Mouse (Mus musculus): ENCODE results near the gene Txndc5.

Gene Txndc5

DNA sequence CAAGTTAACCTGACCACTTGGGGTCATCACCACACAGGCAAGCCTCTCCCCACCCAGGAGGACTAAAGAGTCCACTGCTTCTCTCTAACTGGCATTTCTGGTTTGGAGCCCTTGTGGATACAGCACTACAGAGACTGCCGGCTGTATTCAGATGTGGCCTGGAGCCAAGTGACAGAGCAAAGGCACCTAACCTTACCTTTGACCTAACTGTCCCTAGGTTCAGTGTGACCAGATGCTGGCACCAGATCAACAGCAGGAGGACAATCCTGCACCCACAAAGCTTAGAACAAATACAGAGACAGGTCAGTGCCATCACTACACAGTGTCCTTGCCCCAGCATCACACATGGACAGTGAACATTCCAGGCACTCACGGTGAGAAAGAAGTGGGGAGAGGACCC is 2.5 kb downstream of the Txndc5 start:
- DNase-seq (ENCODE audit: low read depth, low spot score): no peak

DNA sequence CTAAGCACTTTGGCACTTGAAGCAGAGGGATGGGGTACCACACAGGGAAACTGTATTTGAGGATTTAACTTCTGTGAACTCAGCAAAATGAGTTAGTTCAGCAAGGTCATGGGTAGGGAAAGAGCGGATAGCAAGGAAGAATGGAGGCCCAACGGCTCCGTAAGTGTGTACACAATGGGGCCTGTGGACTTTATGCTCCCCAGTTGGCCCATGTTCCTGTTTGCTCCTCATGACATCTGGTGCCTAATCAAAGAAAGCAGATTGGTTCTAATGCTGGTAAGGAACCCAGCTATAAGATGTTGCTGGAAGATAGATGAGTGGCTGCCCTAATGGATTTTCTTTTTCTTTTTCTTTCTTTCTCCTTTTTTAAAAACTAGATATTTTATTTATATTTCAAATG is 3.4 kb downstream of the Txndc5 start:
- DNase-seq (ENCODE audit: low read depth, low spot score): no peak

DNA sequence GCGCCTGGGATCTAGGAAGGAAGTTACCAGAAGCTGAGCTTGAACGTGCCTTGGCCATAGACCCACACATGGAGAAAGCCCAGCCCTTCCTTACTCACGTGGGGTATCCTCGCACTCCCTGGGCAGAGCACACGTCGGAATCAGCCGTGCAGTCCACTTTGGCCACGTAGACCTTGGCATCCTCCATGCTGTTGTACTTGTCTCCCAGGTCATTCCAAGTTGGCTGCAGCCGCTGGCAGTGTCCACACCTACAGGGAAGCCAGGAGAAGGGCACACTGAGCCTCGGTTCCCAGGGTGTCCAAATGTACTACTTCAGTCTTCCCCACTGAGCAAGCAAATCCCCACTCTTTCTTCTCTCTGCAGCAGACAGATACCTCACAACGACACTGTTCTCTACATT is 5.4 kb downstream of the Txndc5 start:
- DNase-seq (ENCODE audit: low read depth, low spot score): no peak

DNA sequence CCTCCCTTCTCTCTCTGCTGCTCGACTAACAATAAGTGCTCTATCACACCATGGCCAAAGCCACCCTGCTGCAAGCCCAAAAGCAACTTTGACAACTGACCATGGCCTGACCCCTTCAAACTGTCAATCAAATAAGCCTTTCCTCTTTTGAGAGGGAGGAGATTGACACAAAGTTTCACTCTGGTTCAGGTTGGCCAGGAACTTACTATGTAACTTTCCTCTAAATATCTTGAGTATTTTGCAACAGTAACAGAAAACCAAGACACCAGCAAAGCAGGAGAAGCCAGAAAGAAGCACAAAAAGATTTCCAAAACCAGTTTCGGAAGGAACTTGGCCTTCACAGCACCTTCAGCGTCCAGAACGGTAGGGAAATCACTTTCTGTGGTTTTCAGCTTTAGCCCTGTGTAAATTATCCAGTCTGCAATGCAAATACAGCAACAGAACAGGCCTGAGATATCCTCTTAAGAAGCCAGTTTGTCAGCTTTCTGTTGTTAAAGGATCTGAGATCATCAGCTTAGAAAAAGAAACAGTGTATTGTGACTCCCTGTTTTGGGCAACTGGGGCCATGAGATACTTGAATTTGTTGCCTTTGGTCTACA is 6.5 kb downstream of the Txndc5 start:
- DNase-seq (ENCODE audit: low read depth, low spot score): no peak

DNA sequence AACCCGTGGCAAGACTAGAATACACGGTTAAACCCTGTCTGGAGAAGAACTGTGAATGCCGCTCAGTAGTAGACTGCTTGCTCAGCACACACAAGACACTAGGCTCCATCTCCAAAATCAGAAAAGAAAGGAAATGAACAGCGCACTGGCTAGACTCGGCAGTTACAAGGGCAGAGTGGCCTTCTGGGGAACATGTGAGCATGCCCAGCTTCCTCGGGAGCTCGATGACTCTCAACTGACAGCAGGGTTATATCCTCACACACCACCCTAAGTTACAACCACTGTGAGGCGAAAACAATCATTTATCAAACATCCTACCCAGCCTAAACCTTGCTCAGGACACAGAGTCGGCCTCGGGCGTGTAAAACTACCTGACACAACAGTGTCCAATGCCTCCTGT is 8.3 kb downstream of the Txndc5 start:
- DNase-seq (ENCODE audit: low read depth, low spot score): no peak

DNA sequence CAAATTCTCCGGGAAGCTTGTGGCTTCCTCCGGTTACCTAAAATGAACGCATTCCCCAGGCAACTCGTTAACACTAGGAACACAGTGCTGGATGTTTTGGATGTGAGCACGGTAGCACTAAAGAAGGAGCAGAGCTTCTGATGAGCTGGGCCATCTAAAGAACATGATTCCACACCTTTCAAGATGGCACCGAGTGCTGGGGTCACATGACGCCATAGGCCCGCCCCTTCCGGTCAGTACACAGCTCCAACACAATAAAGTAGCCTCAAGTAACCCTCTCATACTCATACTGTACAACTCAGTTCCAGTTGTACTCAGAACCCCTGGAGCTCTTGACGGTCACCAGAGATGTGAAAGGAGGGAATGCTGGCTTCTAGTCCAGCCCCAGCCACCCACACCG is 12.0 kb downstream of the Txndc5 start:
- no peak for DNase-seq (ENCODE audit: low read depth, low spot score)

DNA sequence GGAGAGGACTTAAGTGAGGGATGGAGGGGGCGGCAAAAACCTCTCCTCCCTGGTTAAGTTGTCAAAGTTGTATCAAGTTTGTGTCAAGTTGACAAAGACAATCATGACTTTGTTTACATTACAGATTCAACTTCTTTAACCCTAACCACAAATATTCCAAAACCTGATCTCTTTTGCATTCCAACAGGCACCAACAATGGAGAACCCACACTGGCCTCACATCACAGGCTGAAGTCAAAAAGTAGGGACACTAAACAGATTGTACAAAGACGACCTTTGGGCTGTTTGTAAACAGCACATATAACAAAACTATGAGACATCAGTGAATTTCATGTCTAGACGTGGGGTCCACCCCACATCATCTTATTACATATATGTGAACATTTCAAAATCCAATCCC is 12.8 kb downstream of the Txndc5 start:
- no peak for DNase-seq (ENCODE audit: low read depth, low spot score)

DNA sequence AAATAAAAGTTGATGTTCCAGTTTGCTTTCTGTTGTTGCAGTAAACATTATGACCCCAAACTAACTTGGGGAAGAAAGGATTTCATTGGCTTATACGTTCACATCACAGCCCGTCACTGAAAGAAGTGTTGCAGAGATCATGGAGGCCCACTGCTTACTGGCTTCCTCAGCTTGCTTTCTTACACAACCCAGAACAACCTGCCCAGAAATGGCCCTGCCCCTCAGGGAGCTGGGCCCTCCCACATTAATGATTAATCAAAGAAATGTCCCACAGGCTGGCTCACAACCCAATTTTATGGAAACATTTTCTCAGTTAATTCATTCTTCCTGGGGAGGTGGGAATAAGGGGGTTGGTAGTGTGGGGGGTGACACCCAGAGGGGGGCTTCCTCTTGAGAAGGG is 13.2 kb downstream of the Txndc5 start:
- no peak for DNase-seq (ENCODE audit: low read depth, low spot score)

DNA sequence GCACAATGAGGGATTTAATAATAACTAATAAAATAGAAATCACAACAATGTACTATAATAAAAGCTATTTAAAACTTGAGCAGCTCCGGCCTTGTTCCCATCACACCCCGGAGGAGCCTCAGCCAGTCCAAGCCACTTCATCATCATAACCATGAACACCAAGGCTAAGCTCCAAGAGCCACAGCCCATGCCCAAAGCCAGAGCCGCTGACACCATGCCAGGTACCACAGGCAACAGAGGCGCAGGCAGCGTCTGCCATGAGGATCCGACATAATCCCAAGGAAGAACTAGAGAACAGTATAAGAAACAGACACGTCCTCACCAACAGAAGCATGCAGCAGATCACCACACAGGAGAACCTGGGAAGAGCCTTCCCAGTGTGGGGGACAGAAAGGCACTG is 14.7 kb downstream of the Txndc5 start:
- no peak for DNase-seq (ENCODE audit: low read depth, low spot score)

DNA sequence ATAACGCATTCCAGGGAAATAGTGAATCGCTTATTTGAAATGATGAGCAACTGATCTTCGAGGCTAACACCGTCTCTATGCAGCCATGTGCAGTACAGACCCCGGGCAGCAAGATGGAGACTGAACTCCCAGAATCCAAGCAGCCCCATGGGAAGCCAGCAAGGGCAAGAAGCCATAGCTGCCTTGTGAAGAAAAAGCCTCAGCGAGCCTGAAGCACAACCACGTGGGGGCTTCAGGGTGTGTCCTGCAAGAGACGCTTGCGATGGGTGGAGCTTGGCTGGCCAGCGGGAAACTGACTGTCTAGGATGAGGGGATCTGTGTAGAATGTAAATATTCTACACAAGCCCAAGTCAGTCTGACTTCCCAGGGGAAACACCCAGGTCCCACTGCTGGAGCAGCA is 16.6 kb downstream of the Txndc5 start:
- no peak for DNase-seq (ENCODE audit: low read depth, low spot score)

DNA sequence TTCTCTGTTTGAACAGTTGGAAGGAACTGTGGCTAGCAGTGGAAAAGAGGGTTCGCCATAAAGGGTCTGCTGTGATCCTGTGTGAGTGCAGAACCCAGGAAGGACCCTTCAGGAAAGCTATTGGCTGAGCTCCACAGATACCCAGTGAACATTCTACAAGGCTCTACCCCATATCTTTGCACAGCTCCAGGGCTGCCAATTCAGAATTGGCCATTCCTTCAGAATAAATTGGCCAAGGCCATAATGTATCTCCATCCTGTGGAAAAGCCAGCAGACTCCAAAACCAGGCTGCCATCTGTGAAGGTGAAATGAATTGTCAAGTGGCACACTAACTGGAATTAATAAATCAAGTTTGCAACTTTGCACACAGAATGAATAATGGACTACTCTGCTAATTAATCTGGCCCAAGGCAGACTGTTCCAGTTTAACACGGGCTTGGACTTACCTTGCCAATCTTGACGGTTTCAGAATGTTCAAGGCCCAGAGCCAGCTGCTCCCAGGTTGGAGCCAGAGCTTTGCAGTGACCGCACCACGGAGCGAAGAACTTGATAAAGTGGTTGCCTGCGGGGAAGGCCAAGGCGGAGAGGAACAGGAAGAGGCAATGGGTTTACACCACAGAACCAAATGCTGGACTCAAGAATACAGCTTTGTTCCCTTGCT is 18.8 kb downstream of the Txndc5 start:
- no peak for DNase-seq (ENCODE audit: low read depth, low spot score)

DNA sequence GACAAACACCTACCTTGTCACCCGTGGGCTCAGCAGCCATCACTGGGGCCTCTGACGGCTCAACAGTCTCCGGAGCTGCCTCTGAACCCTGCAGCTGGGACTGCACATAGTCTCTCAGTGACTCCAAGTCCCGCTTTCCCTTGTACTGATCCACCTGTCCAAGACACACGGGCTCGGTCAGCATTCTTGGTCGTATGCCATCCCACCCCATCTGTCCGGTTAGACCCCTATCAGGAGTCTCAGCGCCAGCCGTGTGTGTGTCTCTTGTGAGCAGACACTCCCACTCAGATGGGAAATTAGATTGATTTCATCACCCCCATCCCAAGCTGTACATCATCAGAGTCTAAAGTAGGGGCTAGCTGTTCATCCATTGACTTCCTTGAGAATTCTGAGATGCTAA is 21.7 kb downstream of the Txndc5 start:
- no peak for DNase-seq (ENCODE audit: low read depth, low spot score)

DNA sequence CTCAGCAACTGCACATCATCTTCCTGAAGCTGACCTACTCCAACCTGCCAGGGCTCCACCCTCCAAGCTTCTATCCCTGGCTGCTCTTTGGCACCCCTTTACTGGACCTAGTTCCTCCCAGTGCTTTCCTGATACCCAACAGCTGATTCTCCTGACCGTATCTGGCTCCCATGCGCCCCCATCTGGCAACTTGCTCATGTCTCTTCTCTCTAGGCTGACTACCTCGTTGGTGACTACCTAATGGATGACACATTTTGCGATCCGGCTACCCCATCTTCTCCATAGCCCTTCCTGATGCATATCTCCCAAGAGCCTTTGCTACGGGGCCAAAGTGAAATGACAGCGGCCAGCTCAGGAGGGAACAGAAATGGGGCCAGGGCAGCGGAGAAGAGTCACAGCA is 22.3 kb downstream of the Txndc5 start:
- DNase-seq (ENCODE audit: low read depth, low spot score): no peak

DNA sequence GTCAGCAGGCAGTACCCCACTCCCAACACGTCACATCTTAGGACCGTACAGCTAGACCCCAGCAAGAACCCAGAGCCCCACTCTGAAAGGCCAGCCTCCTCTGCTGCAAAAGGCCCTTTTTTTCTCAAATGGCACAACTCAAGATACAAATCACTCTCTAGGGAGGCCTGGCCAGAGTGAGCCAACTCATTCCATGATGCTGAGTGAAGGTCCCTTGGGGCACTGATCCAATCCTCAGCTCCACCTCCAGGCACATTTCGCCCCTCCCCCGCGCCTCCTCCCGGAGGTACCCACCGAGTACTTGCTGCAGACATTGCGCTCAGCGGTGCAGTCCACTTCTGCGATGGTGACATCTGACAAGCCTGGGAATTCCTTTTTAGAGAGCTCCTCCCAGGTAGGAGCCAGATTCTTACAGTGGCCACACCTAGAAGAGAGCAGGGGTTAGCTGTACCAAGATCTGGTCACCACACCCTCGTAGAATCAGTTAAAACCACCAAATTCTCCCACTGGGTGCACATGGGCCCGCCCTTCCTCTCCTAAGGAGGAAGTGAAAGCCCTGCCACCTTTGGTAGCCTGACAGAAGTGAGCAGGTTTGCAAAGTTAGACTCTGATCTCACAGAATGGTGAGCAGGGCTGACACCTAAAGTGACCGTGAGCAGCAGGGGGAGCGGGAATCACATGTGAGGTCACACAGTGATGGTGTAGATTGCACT is 25.3 kb downstream of the Txndc5 start:
- no peak for DNase-seq (ENCODE audit: low read depth, low spot score)

DNA sequence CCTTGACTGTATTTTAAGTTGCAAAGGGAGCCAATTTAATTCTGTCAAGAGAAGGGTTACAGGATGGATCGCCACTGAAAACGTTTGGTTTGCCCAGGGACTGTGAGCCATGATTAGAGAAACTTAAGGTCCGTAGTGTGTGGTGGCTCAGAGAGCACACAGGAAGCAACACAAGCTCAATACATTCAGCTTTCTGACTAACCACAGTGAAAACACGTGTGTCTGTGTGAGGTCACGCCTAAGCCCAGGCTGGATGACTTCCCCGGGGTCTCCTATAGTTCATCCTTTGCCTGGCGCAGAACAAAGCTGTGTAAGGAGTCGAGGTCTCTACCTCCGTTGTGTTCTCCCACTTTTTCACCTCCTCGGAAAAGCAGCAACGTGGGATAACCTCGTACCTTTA is 27.3 kb downstream of the Txndc5 start:
- no peak for DNase-seq (ENCODE audit: low read depth, low spot score)

DNA sequence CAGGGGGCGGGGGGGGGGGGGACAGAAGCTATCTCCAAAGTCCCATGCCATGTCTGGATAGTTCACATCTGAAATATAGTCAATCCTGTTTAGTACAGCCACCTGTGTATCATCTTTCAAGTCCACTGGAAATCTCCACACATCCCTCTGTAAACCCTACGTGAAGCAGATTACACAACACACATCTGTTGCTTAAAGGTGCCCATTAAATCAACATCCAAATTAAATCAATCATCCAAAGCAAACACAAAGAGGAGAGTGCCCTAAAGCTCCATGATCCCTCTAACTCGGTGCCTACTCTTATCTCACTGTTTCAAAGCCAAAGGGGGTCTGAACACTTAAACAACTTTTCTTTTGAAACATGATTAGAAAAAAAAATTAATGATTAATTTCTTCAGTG is 31.9 kb downstream of the Txndc5 start:
- DNase-seq (ENCODE audit: low read depth, low spot score): no peak

DNA sequence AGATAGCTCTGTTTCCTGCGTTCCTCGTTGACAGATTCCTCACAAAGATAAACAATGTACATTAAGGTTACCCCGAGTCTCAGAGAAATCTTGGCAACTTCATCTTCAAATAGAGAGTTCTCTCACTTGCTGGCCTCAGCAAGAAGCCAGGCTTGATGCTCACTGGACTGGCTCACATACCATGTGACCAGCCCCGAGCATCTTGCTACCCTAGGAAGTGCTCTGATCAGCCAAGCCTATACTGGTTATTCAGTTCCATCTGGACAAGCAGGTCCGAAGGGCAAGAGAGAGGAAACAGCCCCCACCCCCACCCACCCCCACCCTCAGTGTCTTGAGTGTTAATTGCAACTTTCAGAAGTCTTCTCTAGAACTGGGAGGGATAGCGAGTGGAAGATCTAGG is 41.9 kb downstream of the Txndc5 start:
- DNase-seq (ENCODE audit: low read depth, low spot score): no peak

DNA sequence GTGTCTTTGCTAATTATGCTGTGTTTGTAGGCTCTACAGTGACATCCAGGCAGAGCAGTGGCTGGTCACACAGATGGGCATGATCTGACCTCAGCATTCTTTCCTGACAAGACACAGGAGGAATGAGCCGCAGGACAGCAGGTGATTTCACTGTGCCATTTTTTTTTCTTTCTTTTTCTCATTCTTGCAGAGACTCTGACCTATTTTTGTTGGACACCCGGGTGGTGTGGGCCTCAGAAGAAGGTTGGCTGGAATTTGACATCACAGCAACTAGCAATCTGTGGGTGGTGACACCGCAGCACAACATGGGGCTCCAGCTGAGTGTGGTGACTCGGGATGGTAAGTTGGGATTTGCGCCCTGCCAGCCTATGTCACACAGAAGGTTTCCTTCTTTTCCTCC is 43.9 kb downstream of the Txndc5 start:
- no peak for DNase-seq (ENCODE audit: low read depth, low spot score)

DNA sequence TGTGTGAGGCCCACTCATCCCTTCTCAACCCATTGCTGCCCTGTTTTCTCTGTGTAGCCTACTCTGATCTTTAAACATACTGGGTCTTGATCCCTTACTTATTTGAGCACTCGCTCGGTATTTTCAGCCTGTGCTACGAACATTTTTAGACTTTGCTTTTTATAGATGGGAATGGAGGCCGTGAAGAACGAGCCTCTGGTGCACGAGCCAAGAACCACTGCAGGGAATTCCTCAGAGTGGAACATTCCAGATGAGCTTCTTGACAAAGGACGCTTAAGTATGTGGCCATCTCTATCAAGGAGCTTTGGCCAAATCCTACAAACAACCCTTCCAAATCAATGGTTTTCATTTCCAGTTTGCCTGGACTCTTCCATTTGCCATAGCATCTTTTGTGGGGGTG is 47.6 kb downstream of the Txndc5 start:
- no peak for DNase-seq (ENCODE audit: low read depth, low spot score)

DNA sequence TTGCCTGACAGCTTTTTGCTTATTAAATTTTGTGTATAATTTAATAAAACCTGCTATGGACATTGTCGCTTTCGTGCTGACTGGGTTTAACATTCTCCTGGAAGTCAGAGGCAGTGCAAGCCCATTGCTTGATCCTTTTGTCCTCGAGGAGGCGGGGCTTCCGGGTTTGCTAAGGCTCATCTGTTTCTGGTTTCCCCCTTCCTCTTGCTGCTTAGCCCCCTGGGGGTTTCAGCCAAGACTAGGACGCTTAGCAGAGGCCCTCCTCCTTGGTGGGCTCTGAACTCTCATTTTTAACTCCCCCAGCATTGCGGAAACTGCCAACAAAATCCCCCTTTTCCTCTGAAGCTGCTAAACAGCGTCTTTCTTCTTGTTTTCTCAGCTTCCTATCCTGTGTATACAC is 51.7 kb downstream of the Txndc5 start:
- no peak for DNase-seq (ENCODE audit: low read depth, low spot score)

DNA sequence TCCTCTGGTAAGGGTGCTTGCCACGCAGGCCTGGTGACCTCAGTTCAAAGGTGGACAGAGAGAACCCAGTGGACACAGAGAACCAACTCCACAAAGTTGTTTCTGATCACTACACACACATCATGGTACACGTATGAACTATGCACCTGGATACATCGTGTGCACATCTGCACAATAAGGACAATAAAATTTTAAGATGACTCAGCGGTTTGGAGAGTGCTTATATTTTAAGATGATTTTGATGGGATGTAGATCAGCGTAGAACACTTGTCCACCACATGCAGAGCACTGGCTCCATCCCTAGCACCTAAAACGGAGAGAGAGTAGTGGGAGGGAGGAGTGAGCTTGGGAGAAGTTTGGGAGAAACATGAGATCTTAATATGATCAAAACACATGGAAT is 55.1 kb downstream of the Txndc5 start:
- DNase-seq (ENCODE audit: low read depth, low spot score): no peak

DNA sequence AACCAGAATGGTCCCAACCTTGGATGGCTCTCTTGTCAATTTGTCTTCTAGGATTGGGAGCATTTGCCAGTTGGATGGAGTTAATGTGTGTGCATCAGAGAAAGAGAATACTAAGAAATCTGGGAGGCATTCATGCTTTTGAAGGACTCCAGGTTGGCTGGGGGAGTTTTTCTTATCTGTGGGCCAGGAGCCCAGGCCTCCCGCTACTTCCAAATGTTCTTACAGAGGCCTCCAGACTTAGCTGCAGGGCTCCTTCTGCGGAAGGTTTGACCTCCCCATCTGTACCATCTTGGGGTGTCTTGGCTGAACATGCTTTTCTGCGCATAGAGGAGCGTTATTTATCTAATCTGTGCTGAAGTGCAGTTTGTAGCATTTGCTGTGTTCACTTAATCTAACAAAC is 56.0 kb downstream of the Txndc5 start:
- no peak for DNase-seq (ENCODE audit: low read depth, low spot score)

DNA sequence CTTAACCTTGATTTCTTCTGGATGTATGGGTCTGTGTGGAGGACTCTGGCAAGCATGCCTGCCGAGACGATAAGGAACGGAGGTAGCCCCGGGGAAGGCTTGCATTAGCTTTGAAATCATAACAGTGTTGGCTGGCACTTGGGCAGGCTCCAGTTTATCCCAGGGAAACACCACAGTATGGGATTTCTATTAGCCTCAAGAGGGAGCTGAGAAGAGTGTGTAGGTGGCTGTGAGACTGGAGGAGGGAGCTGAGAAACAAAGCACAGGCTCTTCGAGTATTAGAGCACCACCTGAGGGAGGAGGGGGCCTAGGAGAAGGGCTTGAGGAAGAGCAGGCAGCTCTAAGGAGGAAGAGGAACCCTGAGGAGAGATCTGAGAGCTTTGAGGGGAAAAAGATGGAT is 57.7 kb downstream of the Txndc5 start:
- no peak for DNase-seq (ENCODE audit: low read depth, low spot score)

Data from brain, embryonic 18.5 days (tissue).